Mouse (Mus musculus) midbrain, embryonic 15.5 days (tissue): Measurements from ENCODE around the gene Wdr38. TPM values are rescaled to one million over a fixed set of nuclear protein-coding genes. Genes with fewer than 3 reads are reported as not detected.

Experiments used
- ATAC-seq: fragments of 200-750 bp; cut with Nextera tagmentation; replicated peaks from 2 replicates; pipeline ENCODE4 v1.8.0; 2017; ENCODE audit warnings: moderate TSS enrichment
- H3K27ac ChIP-seq: fragments of 300-500 bp; sonication (generic); 2 replicates; pipeline ENCODE4 v1.5.1; 2015; ENCODE audit warnings: mild to moderate bottlenecking, inconsistent platforms
- H3K27me3 ChIP-seq: fragments of 300-500 bp; sonication (generic); replicated peaks from 2 replicates; pipeline ENCODE4 v1.6.1; 2015; ENCODE audit warnings: inconsistent platforms
- H3K36me3 ChIP-seq: fragments of 300-500 bp; sonication (generic); replicated peaks from 2 replicates; pipeline ENCODE4 v1.6.1; 2015; ENCODE audit warnings: inconsistent platforms
- H3K4me1 ChIP-seq: fragments of 300-500 bp; sonication (generic); 2 replicates; pipeline ENCODE4 v1.6.1; 2015; ENCODE audit warnings: inconsistent platforms
- H3K4me2 ChIP-seq: fragments of 300-500 bp; sonication (generic); 2 replicates; pipeline ENCODE4 v1.6.1; 2015; ENCODE audit warnings: inconsistent platforms, mild to moderate bottlenecking, moderate library complexity
- H3K4me3 ChIP-seq: fragments of 300-500 bp; sonication (generic); 2 replicates; pipeline ENCODE4 v1.5.1; 2015; ENCODE audit warnings: mild to moderate bottlenecking, inconsistent platforms
- H3K9ac ChIP-seq: fragments of 300-500 bp; sonication (generic); 2 replicates; pipeline ENCODE4 v1.6.1; 2015; ENCODE audit warnings: mild to moderate bottlenecking, inconsistent platforms
- H3K9me3 ChIP-seq: fragments of 300-500 bp; sonication (generic); 2 replicates; pipeline ENCODE4 v1.6.1; 2016; ENCODE audit warnings: inconsistent platforms
- WGBS: fragments of 180-500 bp; shearing (Covaris S2); methylation state at CpG from one replicate; pipeline ENCODE4 v1.1.7; 2015; ENCODE audit warnings: mixed read lengths; 5-methylcytosine and 5-hydroxymethylcytosine counted together
- polyA plus RNA-seq: library from polyadenylated mRNA; unstranded; fragments of >200 nt; fragmentation: Nextera tagmentation; extraction: Ambion mirVana; gene quantifications from 2 replicates; pipeline ENCODE4 v1.2.1, GENCODE M21; 2015

Gene Wdr38
- polyA plus RNA-seq, result 1.8 and 1.9 TPM in 2 replicates

GRCm38 (mm10) chr2:38997386-38998374 lies at the start of gene Wdr38:
Gene Wdr38, plus strand, starts transcription at chr2:38997476.
- WGBS, result 15% methylated on average over 33 of the region's 33 CpGs

DNA sequence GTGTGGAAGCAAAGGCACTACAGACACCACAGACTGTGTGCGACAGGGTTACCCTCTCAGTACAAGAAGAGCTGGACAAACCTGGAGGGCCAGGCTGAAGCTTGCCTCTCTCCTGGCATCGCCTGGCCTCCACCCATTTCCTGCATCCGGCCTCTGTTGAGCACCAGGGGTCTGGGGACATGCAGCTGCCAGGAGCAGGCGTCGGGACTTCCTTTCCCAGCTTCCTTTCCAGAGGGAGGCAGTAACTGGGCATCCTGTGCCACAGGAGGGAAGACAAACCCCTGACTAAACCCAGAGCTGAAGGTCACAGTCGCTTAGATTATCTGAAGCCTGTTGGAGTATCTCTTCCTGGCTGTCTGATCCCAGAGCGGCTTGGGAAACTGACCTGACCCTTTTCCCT lies 49.7 kb upstream of the Wdr38 start:
- no peaks in the 10 kb centered on the region for H3K27me3 ChIP-seq
- no peak overlapping the region for H3K9ac ChIP-seq
- no peak overlapping the region for H3K4me3 ChIP-seq
- no peaks in the 10 kb centered on the region for H3K36me3 ChIP-seq
- H3K4me1 ChIP-seq, result no peaks in the 10 kb centered on the region
- WGBS, result 83% methylated on average over 7 of the region's 7 CpGs
- no peak overlapping the region for H3K27ac ChIP-seq
- no peak overlapping the region for H3K4me2 ChIP-seq
- no peaks in the 10 kb centered on the region for H3K9me3 ChIP-seq
- ATAC-seq, result no peak

More at GRCm38 (mm10) chr2:38997386-38998374, at the start of gene Wdr38:
- peak within 1 kb of the TSS; percentile 43 for H3K4me2 ChIP-seq
- no peak within 1 kb of the TSS for H3K27ac ChIP-seq
- H3K27me3 ChIP-seq, result 0 out of 2 replicates have a peak, but pooled peaks cover 4% of the 10 kb centered on the region
- peaks cover 26% of the 10 kb centered on the region for H3K36me3 ChIP-seq
- no peak within 1 kb of the TSS; the same call in 1 of the 2 replicates for H3K9ac ChIP-seq
- H3K9me3 ChIP-seq, result no peaks in the 10 kb centered on the region
- peaks cover 7% of the 10 kb centered on the region for H3K4me1 ChIP-seq
- peak; percentile 92 for ATAC-seq
- peak within 1 kb of the TSS; percentile 32 for H3K4me3 ChIP-seq

- Histone ChIP-seq H3K4me2 (no peak overlapping the region), H3K9ac (no peak overlapping the region), H3K27me3 (no peaks in the 10 kb centered on the region), H3K9me3 (no peaks in the 10 kb centered on the region), H3K4me1 (no peaks in the 10 kb centered on the region), H3K4me3 (no peak overlapping the region), H3K27ac (no peak overlapping the region), H3K36me3 (no peaks in the 10 kb centered on the region)
- peak; percentile 88 for ATAC-seq
- 51% methylated on average over 7 of the region's 7 CpGs for WGBS
These were observed 47.0 kb upstream of the Wdr38 start for GRCm38 (mm10) chr2:38950281-38950719.

- 78% methylated on average over 5 of the region's 5 CpGs for WGBS
These were observed 44.0 kb upstream of the Wdr38 start for GRCm38 (mm10) chr2:38953152-38953883.

DNA sequence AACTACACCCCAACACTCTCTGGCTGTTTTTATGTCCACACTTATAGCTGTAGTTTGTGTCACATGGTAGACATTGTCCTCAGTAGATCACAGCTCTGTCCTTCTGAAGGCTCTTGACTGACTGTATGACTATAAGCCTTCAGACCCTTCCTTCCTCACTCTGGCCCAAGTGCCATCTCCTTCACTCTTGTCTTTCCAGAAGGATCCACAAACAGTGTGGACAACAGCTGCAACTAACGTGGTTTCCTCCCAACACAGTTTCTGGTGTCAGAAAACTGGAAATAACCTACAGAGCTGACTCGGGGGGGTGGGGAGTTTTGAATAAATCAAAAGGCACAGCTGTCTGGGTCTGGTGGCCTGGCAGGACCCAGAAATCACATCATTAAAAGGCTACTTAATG lies 41.2 kb upstream of the Wdr38 start:
- Histone ChIP-seq H3K27me3 (no peaks in the 10 kb centered on the region), H3K4me2 (no peak overlapping the region), H3K36me3 (no peaks in the 10 kb centered on the region), H3K27ac (no peak overlapping the region), H3K9me3 (no peaks in the 10 kb centered on the region), H3K4me3 (no peak overlapping the region), H3K9ac (no peak overlapping the region), H3K4me1 (no peaks in the 10 kb centered on the region)
- ATAC-seq, result no peak
- WGBS, result 84% methylated on average over 2 of the region's 2 CpGs

More at GRCm38 (mm10) chr2:38953152-38953883, 44.0 kb upstream of the Wdr38 start:
- H3K27ac ChIP-seq, result no peak overlapping the region
- H3K4me3 ChIP-seq, result no peak overlapping the region
- no peaks in the 10 kb centered on the region for H3K9me3 ChIP-seq
- ATAC-seq, result no peak
- H3K27me3 ChIP-seq, result no peaks in the 10 kb centered on the region
- H3K4me2 ChIP-seq, result no peak overlapping the region
- no peaks in the 10 kb centered on the region for H3K36me3 ChIP-seq
- no peaks in the 10 kb centered on the region for H3K4me1 ChIP-seq
- H3K9ac ChIP-seq, result no peak overlapping the region

DNA sequence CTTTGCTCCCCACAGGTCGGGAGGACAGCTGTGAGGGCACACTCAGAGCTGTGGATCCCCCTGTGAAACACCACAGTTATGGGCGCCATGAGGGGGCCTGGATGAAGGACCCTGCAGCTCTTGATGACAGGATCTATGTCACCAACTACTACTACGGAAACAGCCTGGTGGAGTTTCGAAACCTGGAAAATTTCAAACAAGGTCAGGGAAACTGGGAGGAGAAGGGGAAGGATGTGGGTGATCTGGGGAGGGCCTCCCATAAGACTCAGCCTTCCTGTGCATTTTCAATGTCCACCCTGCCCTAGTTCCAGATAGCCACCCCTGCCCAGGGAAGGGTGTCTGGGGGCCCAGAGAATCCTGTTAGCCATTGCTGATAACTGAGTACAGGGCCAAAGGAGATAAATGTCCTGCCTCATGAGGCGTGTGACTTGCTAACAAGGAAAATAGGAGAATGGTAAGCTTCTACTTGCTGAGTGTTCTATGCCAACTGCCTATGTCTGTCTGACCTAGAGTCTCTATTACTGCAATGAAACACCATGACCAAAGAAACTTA lies 39.5 kb upstream of the Wdr38 start:
- Histone ChIP-seq H3K4me2 (no peak overlapping the region), H3K27me3 (no peaks in the 10 kb centered on the region), H3K9ac (no peak overlapping the region), H3K4me1 (no peaks in the 10 kb centered on the region), H3K36me3 (no peaks in the 10 kb centered on the region), H3K4me3 (no peak overlapping the region), H3K9me3 (no peaks in the 10 kb centered on the region), H3K27ac (no peak overlapping the region)
- WGBS, result 89% methylated on average over 5 of the region's 5 CpGs
- ATAC-seq, result no peak

- Histone ChIP-seq H3K4me3 (no peak overlapping the region), H3K27ac (no peak overlapping the region), H3K9me3 (no peaks in the 10 kb centered on the region), H3K36me3 (no peaks in the 10 kb centered on the region), H3K27me3 (no peaks in the 10 kb centered on the region), H3K9ac (no peak overlapping the region), H3K4me1 (no peaks in the 10 kb centered on the region), H3K4me2 (no peak overlapping the region)
- 49% methylated on average over 4 of the region's 4 CpGs for WGBS
- ATAC-seq, result no peak
These were observed 33.1 kb upstream of the Wdr38 start for GRCm38 (mm10) chr2:38964198-38964597.

DNA sequence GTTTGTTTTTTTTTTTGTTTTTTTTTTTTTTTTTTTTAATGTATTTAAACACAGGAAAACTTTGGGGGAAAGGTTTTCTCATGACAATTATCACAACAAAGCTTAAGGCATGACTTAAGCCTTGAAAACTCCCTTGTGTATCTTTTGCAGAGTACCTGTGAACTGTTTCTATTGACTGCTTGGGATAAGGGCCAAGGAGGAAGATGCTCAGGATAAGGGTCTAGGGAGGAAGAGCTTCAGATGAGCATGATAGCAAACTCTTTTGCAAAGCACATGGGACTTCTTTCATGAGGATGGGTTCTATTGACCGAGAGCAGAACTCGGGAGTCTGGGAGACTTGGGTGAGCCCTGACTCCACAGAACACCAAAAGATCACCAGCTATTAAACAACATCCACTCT lies 27.6 kb upstream of the Wdr38 start:
- Histone ChIP-seq H3K4me1 (no peaks in the 10 kb centered on the region), H3K9ac (no peak overlapping the region), H3K27ac (no peak overlapping the region), H3K4me2 (no peak overlapping the region), H3K4me3 (no peak overlapping the region), H3K9me3 (no peaks in the 10 kb centered on the region), H3K36me3 (no peaks in the 10 kb centered on the region), H3K27me3 (no peaks in the 10 kb centered on the region)
- no peak for ATAC-seq
- WGBS, result 97% methylated on average over 2 of the region's 2 CpGs

- H3K36me3 ChIP-seq, result no peaks in the 10 kb centered on the region
- no peak overlapping the region for H3K27ac ChIP-seq
- no peak overlapping the region for H3K4me3 ChIP-seq
- H3K9ac ChIP-seq, result no peak overlapping the region
- no peaks in the 10 kb centered on the region for H3K9me3 ChIP-seq
- no peak overlapping the region for H3K4me2 ChIP-seq
- no peak for ATAC-seq
- WGBS, result 83% methylated on average over 5 of the region's 5 CpGs
- no peaks in the 10 kb centered on the region for H3K4me1 ChIP-seq
- no peaks in the 10 kb centered on the region for H3K27me3 ChIP-seq
These were observed 27.2 kb upstream of the Wdr38 start for GRCm38 (mm10) chr2:38970057-38970456.

GRCm38 (mm10) chr2:38973223-38973622 lies 24.1 kb upstream of the Wdr38 start:
- H3K4me1 ChIP-seq, result no peaks in the 10 kb centered on the region
- H3K9me3 ChIP-seq, result no peaks in the 10 kb centered on the region
- H3K4me3 ChIP-seq, result no peak overlapping the region
- H3K4me2 ChIP-seq, result no peak overlapping the region
- 42% methylated on average over 2 of the region's 2 CpGs for WGBS
- H3K36me3 ChIP-seq, result no peaks in the 10 kb centered on the region
- H3K9ac ChIP-seq, result no peak overlapping the region
- no peak overlapping the region for H3K27ac ChIP-seq
- no peak for ATAC-seq
- no peaks in the 10 kb centered on the region for H3K27me3 ChIP-seq

- no peaks in the 10 kb centered on the region for H3K27me3 ChIP-seq
- H3K36me3 ChIP-seq, result no peaks in the 10 kb centered on the region
- H3K4me3 ChIP-seq, result no peak overlapping the region
- H3K4me2 ChIP-seq, result no peak overlapping the region
- 86% methylated on average over 7 of the region's 7 CpGs for WGBS
- ATAC-seq, result no peak
- H3K9ac ChIP-seq, result no peak overlapping the region
- no peak overlapping the region for H3K27ac ChIP-seq
- H3K9me3 ChIP-seq, result no peaks in the 10 kb centered on the region
- no peaks in the 10 kb centered on the region for H3K4me1 ChIP-seq
These were observed 23.6 kb upstream of the Wdr38 start for GRCm38 (mm10) chr2:38973701-38974100.

GRCm38 (mm10) chr2:38974171-38974570 lies 23.1 kb upstream of the Wdr38 start:
- Histone ChIP-seq H3K4me3 (no peak overlapping the region), H3K9ac (no peak overlapping the region), H3K27ac (no peak overlapping the region), H3K4me1 (no peaks in the 10 kb centered on the region), H3K27me3 (no peaks in the 10 kb centered on the region), H3K36me3 (no peaks in the 10 kb centered on the region), H3K4me2 (no peak overlapping the region), H3K9me3 (no peaks in the 10 kb centered on the region)
- 41% methylated on average over 2 of the region's 2 CpGs for WGBS
- ATAC-seq, result no peak
